Mouse (Mus musculus): ENCODE data around the gene Dock4.

Dock4 gene

GRCm38 (mm10) chr12:40669460-40669859, 223.7 kb downstream of the Dock4 start:
- POLR2A ChIA-PET, result no interaction called here
- CTCF ChIA-PET, result interaction anchor here in 1 of 4 experiments (0.5 kb wide), 1 partner anchor 8 kb away, joined by 3 read pairs; no protein-coding TSS in a partner anchor

- POLR2A ChIA-PET, result interaction anchor here in 1 of 4 experiments (0.7 kb wide), 2 partner anchors 25 to 904 kb away, joined by 4 to 6 read pairs; no protein-coding TSS in a partner anchor
- CTCF ChIA-PET, result no interaction called here
Measured at GRCm38 (mm10) chr12:40670766-40671165, 225.0 kb downstream of the Dock4 start.

DNA sequence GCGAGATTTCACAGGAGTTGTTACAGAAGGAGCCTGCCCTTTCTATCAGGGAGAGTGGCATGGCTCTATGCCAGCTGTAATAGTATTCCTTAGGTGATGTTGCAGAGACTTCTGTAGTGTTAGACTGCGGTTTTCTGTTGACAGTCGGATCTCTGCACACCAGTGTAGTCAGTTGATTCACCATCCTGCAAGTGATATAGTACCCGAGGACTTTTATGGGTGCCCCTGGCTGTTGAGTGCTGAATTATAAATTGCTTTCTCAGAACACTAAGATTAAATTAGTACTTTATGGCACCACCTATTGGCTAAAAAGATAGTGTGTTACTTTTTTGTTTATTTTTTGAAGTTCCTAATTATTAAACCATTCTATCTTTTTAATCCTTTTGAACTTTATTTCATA, 234.0 kb downstream of the Dock4 start:
- ChIA-PET POLR2A (no interaction called here), CTCF (interaction anchor here in 1 of 4 experiments (1.1 kb wide), 1 partner anchor 480 kb away, joined by 5 read pairs; the partner anchor contains the start of gene Lsmem1)

- CTCF ChIA-PET, result interaction anchor here in 3 of 4 experiments (0.6 to 1.1 kb wide), 9 partner anchors 9 to 504 kb away, joined by 3 to 9 read pairs (median 3); partner anchors contain the start of gene Lsmem1 (in 1 of the 3)
- POLR2A ChIA-PET, result interaction anchor here in 2 of 4 experiments (0.6 to 1.6 kb wide), 3 partner anchors 456 to 459 kb away, joined by 3 to 4 read pairs (median 3); no protein-coding TSS in a partner anchor
Measured at GRCm38 (mm10) chr12:40680551-40680950, 234.8 kb downstream of the Dock4 start.

GRCm38 (mm10) chr12:40691444-40691843, 245.7 kb downstream of the Dock4 start:
- ChIA-PET POLR2A (interaction anchor here in 1 of 4 experiments (1.9 kb wide), 1 partner anchor 106 kb away, joined by 5 read pairs; no protein-coding TSS in a partner anchor), CTCF (no interaction called here)

DNA sequence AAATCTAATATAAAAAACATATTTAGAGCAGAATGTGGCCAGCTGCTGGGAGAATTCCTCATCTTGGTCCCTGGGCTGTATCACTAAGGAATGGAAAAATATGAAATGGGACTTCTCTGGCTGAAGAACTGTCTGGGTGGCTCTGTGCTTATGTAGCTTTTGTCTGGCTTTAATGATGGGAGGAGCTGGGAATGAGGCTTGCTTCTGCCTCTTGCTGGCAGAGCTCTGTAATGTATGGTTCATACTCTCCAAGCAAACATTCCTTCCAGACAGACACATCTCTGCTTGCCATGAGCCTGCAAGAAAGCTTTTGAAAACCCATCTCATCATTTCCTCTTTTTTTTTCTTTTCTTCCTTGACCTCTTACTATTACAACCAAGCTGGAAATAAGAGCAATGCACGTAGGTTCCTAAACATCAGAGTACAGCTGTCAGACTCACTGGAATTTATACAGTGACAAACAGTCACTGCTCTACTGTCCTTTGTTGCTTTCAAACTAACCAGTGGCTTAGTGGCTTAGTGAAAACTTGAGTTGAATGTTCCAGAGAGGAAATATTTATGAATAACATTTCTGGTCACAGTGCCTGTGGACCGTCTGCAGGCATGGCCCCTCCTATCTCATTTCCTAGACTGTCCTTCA, 248.4 kb downstream of the Dock4 start:
- CTCF ChIA-PET, result no interaction called here
- POLR2A ChIA-PET, result interaction anchor here in 2 of 4 experiments (1.1 to 2.2 kb wide), 3 partner anchors 16 to 472 kb away, joined by 3 to 10 read pairs (median 4); no protein-coding TSS in a partner anchor

DNA sequence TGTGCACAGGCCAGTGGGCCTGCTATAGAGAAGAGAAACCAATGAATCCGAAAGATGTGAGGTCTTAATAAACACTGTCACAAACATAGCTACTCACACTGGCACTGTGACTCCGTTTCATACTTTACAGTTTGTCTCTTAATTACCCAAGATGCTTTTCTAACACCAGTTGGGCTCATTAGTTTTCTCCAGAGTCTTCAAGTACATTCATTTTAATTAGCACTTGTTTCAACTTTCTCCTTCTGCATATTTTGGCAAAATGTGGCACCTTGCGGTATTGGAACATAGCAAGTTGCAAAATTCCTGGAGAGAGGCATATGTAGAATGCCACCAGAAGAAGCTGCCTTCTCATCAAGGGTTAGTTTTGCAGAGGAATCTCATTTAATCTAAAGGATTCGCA, 252.6 kb downstream of the Dock4 start:
- ChIA-PET POLR2A (no interaction called here), CTCF (no interaction called here)

GRCm38 (mm10) chr12:40702233-40702792, 256.6 kb downstream of the Dock4 start:
- POLR2A ChIA-PET, result interaction anchor here in 1 of 4 experiments (1.3 kb wide), 1 partner anchor 479 kb away, joined by 4 read pairs; no protein-coding TSS in a partner anchor

DNA sequence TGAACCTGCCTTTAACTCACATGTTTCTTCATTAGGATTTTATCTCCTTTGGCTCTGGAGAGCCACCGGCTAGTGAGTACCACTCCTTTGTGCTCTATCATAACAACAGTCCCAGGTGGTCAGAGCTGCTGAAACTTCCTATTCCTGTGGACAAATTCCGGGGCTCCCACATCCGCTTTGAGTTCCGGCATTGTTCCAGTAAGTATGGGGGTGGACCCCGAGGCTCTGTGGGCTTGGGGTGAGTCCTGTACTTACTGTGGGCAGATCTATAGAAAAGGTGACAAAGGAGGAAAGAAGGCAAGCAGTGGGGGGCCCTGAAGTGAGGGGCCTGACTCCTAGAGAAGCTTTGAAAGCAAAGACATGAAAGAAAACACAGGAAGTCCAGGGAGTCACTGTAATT, 258.5 kb downstream of the Dock4 start:
- ChIA-PET CTCF (interaction anchor here in 1 of 4 experiments (0.8 kb wide), 1 partner anchor 128 kb away, joined by 3 read pairs; no protein-coding TSS in a partner anchor), POLR2A (interaction anchor here in 3 of 4 experiments (0.6 to 1.6 kb wide), 5 partner anchors 9 to 483 kb away, joined by 3 to 5 read pairs (median 3); no protein-coding TSS in a partner anchor)

More at GRCm38 (mm10) chr12:40702233-40702792, 256.6 kb downstream of the Dock4 start:
- CTCF ChIA-PET, result no interaction called here

DNA sequence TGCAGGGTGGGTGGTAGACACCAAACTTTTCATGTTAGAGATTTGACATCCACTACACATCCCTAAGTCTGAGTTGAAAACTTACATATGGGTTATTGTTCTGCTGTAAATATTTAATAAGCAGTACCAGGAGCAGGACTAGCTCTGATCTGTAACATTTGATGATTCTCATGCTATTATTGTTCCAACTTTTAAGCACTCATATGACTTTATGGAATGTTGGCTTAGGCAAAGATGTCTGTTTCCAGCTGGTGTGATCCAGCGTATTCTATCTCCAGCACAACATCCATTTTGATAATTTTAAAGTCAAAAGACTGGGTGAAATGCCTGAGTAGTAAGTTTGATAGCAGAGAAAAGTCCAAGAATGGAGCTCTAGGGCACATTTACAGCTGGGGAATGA, 261.4 kb downstream of the Dock4 start:
- CTCF ChIA-PET, result no interaction called here
- POLR2A ChIA-PET, result no interaction called here

DNA sequence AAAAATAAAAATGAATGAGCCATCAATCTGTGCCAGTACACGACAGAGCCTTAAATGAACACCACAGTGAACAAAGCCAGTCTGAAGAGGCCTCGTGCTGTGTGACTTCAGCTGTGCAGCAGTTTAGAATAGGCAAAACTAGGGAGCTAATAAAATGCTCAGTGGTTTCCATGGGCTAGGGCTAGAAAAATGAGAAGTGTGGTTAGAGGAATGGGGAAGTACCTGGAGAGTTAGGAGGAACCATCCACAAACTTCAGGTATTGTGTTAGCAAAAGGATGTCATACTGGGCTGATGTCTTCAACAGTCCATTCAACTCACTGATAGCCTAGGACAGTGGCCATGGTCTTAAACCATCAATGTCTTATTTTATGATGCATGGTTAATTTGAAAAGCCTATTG, 263.3 kb downstream of the Dock4 start:
- CTCF ChIA-PET, result interaction anchor here in 2 of 4 experiments (0.6 kb wide), 2 partner anchors 29 to 601 kb away, joined by 3 to 4 read pairs; no protein-coding TSS in a partner anchor
- POLR2A ChIA-PET, result interaction anchor here in 1 of 4 experiments (0.5 kb wide), 1 partner anchor 978 kb away, joined by 3 read pairs; no protein-coding TSS in a partner anchor

DNA sequence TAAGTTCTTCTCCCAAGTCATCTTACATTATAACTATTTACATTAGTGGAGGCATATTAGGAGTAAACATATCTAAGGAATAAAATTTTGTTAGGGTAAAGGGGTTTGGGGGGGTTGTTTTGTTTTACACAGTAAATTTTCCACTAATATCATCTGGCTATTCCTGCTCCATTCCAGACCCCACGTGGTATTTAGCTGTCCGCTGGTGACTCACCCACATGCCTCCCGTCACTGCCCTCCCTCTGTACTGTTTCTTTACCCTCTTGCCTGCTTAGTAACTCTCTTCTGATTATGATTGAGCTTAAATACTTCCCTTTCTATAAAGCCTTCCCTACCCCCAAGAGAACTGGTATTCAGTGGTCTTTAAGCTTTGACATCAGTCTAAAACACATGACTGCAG, 266.5 kb downstream of the Dock4 start:
- ChIA-PET CTCF (no interaction called here), POLR2A (no interaction called here)

DNA sequence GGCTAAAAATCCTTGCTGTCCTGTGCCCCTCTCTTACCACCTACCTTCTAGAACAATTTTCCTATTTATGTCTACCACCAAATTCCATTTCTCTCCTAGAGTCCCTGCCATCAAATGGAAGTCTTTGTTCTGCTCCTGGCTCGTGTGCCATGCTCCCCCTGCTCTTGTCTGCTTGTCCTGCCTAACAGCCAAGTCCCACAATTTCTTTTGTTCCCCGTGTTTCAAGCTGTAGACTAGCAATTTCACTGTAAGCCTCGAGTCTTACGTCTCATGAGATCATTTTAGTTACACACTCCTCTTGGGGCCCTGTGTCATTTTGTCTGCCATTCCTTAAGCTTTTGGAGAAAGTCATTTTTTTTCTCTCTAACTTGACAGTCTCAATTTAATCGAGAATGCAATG, 268.5 kb downstream of the Dock4 start:
- ChIA-PET CTCF (no interaction called here), POLR2A (interaction anchor here in 1 of 4 experiments (0.6 kb wide), 1 partner anchor 91 kb away, joined by 3 read pairs; no protein-coding TSS in a partner anchor)

DNA sequence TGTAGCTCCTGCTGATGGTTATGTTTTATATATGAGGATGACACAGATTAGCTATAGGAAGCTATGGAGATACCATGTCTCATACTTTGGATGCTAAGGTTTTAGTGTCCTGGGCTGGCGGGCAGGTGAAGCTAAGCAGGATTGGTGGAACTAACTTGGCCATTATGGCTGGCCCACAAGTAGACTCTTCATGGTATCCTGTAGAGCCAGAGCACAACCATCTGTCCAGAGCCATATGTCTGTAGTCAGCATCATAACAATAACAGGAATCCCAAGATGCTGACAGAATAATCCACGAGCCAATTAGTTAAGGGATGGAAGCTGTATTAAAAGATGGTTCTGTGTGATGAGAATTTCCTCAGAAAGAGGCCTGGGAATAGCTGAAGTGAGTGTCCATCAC, 269.4 kb downstream of the Dock4 start:
- POLR2A ChIA-PET, result interaction anchor here in 2 of 4 experiments (0.6 kb wide), 2 partner anchors 92 to 516 kb away, joined by 3 read pairs; no protein-coding TSS in a partner anchor

DNA sequence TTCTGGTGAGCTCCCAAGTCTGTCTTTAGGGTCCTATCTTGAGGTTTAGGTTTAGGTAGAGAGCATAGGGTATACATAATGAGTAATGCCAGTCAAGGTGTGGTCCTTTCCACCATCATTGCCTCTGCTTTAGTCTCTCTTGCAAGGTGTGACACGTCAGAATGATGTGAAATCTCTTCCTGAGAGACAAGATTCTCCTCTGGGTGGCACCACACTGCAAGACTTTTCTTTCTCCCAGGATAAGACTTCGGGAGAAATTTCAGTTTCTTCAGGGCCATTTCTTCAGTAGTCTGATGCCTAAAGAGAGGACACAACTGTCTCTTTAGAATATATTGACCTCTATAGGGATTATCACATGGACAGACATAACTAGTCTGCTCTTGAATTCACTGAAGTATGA, 282.6 kb downstream of the Dock4 start:
- POLR2A ChIA-PET, result no interaction called here
- CTCF ChIA-PET, result no interaction called here

More for the DNA sequence above, 269.4 kb downstream of the Dock4 start:
- CTCF ChIA-PET, result no interaction called here

- CTCF ChIA-PET, result no interaction called here
- POLR2A ChIA-PET, result interaction anchor here in 1 of 4 experiments (0.6 kb wide), 1 partner anchor 456 kb away, joined by 4 read pairs; no protein-coding TSS in a partner anchor
Measured at GRCm38 (mm10) chr12:40730756-40731155, 285.0 kb downstream of the Dock4 start.

- POLR2A ChIA-PET, result interaction anchor here in 1 of 4 experiments (0.9 kb wide), 1 partner anchor 16 kb away, joined by 3 read pairs; no protein-coding TSS in a partner anchor
- CTCF ChIA-PET, result no interaction called here
Measured at GRCm38 (mm10) chr12:40745501-40745900, 299.7 kb downstream of the Dock4 start.

GRCm38 (mm10) chr12:40746081-40746480, 300.3 kb downstream of the Dock4 start:
- POLR2A ChIA-PET, result interaction anchor here in 1 of 4 experiments (0.9 kb wide), 1 partner anchor 15 kb away, joined by 3 read pairs; no protein-coding TSS in a partner anchor
- CTCF ChIA-PET, result no interaction called here

- ChIA-PET CTCF (no interaction called here), POLR2A (no interaction called here)
Measured at GRCm38 (mm10) chr12:40759281-40759680, 313.5 kb downstream of the Dock4 start.

- ChIA-PET CTCF (no interaction called here), POLR2A (interaction anchor here in 1 of 4 experiments (0.9 kb wide), 1 partner anchor 12 kb away, joined by 3 read pairs; no protein-coding TSS in a partner anchor)
Measured at GRCm38 (mm10) chr12:40767258-40767816, 321.6 kb downstream of the Dock4 start.

All from embryonic stem cell, embryonic (primary cell).